Mouse (Mus musculus) retina, adult 2 months (tissue): ENCODE measurements around the gene Trex1.

Source experiments
- DNase-seq: peaks from one replicate; pipeline ENCODE4 v3.0.0-alpha.2; 2012; ENCODE audit warnings: low read depth, low spot score

The Trex1 gene

GRCm38 (mm10) chr9:109051651-109052489 lies 7.7 kb downstream of the Trex1 start:
- DNase-seq = no peak

- DNase-seq = no peak
These were observed 8.5 kb downstream of the Trex1 start for GRCm38 (mm10) chr9:109051011-109051501.

GRCm38 (mm10) chr9:109050674-109050997 lies 8.9 kb downstream of the Trex1 start:
- no peak for DNase-seq

- no peak for DNase-seq
These were observed 9.4 kb downstream of the Trex1 start for GRCm38 (mm10) chr9:109049996-109050673.

GRCm38 (mm10) chr9:109049316-109049715 lies 10.2 kb downstream of the Trex1 start:
- DNase-seq = no peak

GRCm38 (mm10) chr9:109046306-109046705 lies 13.2 kb downstream of the Trex1 start:
- no peak for DNase-seq

- DNase-seq = no peak
These were observed 18.2 kb downstream of the Trex1 start for GRCm38 (mm10) chr9:109041351-109041750.

- DNase-seq = no peak
These were observed 18.6 kb downstream of the Trex1 start for GRCm38 (mm10) chr9:109040906-109041305.

GRCm38 (mm10) chr9:109040216-109040615 lies 19.3 kb downstream of the Trex1 start:
- DNase-seq = no peak

- no peak for DNase-seq
These were observed 19.9 kb downstream of the Trex1 start for GRCm38 (mm10) chr9:109039681-109040080.

- DNase-seq = no peak
These were observed 20.6 kb downstream of the Trex1 start for GRCm38 (mm10) chr9:109038901-109039364.

GRCm38 (mm10) chr9:109038086-109038895 lies 21.2 kb downstream of the Trex1 start, which contains the start of gene Shisa5:
Shisa5 (plus strand) TSS chr9:109038565.
- DNase-seq = no peak

GRCm38 (mm10) chr9:109032435-109032834 lies 27.1 kb downstream of the Trex1 start:
- no peak for DNase-seq

GRCm38 (mm10) chr9:109031686-109032085 lies 27.8 kb downstream of the Trex1 start:
- DNase-seq = no peak

- DNase-seq = no peak
These were observed 28.5 kb downstream of the Trex1 start for GRCm38 (mm10) chr9:109031001-109031400.

- DNase-seq = no peak
These were observed 29.2 kb downstream of the Trex1 start for GRCm38 (mm10) chr9:109030312-109030711.

- no peak for DNase-seq
These were observed 30.6 kb downstream of the Trex1 start for GRCm38 (mm10) chr9:109028919-109029318.

GRCm38 (mm10) chr9:109028421-109028820 lies 31.1 kb downstream of the Trex1 start:
- no peak for DNase-seq

- no peak for DNase-seq
These were observed 32.0 kb downstream of the Trex1 start for GRCm38 (mm10) chr9:109027521-109027920.

- no peak for DNase-seq
These were observed 36.5 kb downstream of the Trex1 start for GRCm38 (mm10) chr9:109022866-109023685.

GRCm38 (mm10) chr9:109021428-109021827 lies 38.1 kb downstream of the Trex1 start:
- no peak for DNase-seq
